Mouse (Mus musculus) C2C12 (cell line): ENCODE measurements around the gene Gm37419. TPM values are rescaled to one million over a fixed set of nuclear protein-coding genes. Genes with fewer than 3 reads are reported as not detected.

Experiments used
- H3K27me3 ChIP-seq: one replicate; pipeline ENCODE4 v1.6.1; 2011; ENCODE audit not compliant: control insufficient read depth, insufficient read depth, insufficient read length
- H3K36me3 ChIP-seq: one replicate; pipeline ENCODE4 v1.6.1; 2011; ENCODE audit not compliant: control insufficient read depth, insufficient read depth
- H3K4me3 ChIP-seq: one replicate; pipeline ENCODE4 v1.5.1; 2011; ENCODE audit warnings: mild to moderate bottlenecking, control low read depth; ENCODE audit not compliant: poor library complexity, insufficient read depth, severe bottlenecking
- H3K79me2 ChIP-seq: one replicate; pipeline ENCODE4 v1.6.1; 2011; ENCODE audit not compliant: control insufficient read depth, insufficient read depth
- H3K79me3 ChIP-seq: one replicate; pipeline ENCODE4 v1.6.1; 2011; ENCODE audit warnings: low read depth, control low read depth
- H3ac ChIP-seq: one replicate; pipeline ENCODE3; 2011; ENCODE audit warnings: low read depth; ENCODE audit not compliant: control insufficient read depth, insufficient read length
- CEBPB ChIP-seq: IDR thresholded peaks from one replicate; pipeline ENCODE4 v1.6.1; 2011; ENCODE audit warnings: low read depth, mild to moderate bottlenecking, control low read depth, moderate library complexity
- CTCF ChIP-seq: IDR thresholded peaks from one replicate; pipeline ENCODE4 v1.5.1; 2011; ENCODE audit not compliant: control insufficient read depth, insufficient read depth, insufficient read length
- FOSL1 ChIP-seq: IDR thresholded peaks from one replicate; pipeline ENCODE4 v1.8.0; 2011; ENCODE audit warnings: mild to moderate bottlenecking, low read length; ENCODE audit not compliant: poor library complexity, insufficient read depth, severe bottlenecking
- MAX ChIP-seq: IDR thresholded peaks from one replicate; pipeline ENCODE4 v1.6.1; 2011; ENCODE audit warnings: mild to moderate bottlenecking, control low read depth
- MYOD1 ChIP-seq: IDR thresholded peaks from one replicate; pipeline ENCODE4 v1.6.1; 2011; ENCODE audit warnings: low read depth; ENCODE audit not compliant: control insufficient read depth, insufficient read length
- MYOG ChIP-seq: IDR thresholded peaks from one replicate; pipeline ENCODE4 v1.6.1; 2011; ENCODE audit not compliant: control insufficient read depth, insufficient read length; ENCODE audit errors: extremely low read depth
- USF1 ChIP-seq: IDR thresholded peaks from one replicate; pipeline ENCODE4 v1.6.1; 2011; ENCODE audit warnings: low read depth, mild to moderate bottlenecking, control low read depth, moderate library complexity
- polyA plus RNA-seq: library from polyadenylated mRNA; unstranded; fragments of >200 nt; fragmentation: generic; extraction: Trizol; gene quantifications from one replicate; pipeline ENCODE4 v1.2.1, GENCODE M21; 2012; ENCODE audit warnings: missing spikeins

Gm37419 gene
- polyA plus RNA-seq, 1 experiment: not detected

- Histone ChIP-seq H3K79me3 (no peaks in the 10 kb centered on the region), H3K4me3 (no peak overlapping the region), H3ac (no peak overlapping the region), H3K27me3 (no peaks in the 10 kb centered on the region), H3K36me3 (no peaks in the 10 kb centered on the region), H3K79me2 (no peaks in the 10 kb centered on the region)
- TF ChIP-seq USF1: no peak
- no peak for TF ChIP-seq MAX
- TF ChIP-seq MYOD1: no peak
- TF ChIP-seq CTCF: no peak
- TF ChIP-seq MYOG: no peak
- no peak for TF ChIP-seq CEBPB
- no peak for TF ChIP-seq FOSL1
Measured at GRCm38 (mm10) chr16:23997912-23998311, 9.6 kb downstream of the Gm37419 start.

DNA sequence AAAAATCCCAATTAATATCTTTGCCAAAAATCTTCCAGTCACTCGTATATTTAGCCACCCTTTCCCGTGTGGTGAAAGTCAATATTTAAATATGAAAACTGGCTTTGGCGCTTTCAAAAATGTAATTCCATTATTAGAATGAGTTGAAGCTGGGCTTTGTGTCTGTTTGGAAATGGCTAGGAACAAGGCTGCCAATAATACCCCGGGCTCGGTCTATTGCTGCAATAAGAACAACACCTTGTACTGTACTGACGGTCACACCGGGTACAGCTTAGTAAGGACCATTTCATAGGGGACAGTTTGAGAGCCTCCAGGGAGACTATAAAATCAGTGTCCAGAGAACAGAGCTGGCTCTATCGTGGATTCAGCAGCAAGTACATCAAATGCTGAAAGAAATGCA is 17.6 kb downstream of the Gm37419 start:
- no peaks in the 10 kb centered on the region for H3K27me3 ChIP-seq
- no peaks in the 10 kb centered on the region for H3K36me3 ChIP-seq
- no peak overlapping the region for H3K4me3 ChIP-seq
- TF ChIP-seq MYOG (no peak), CTCF (no peak), FOSL1 (no peak), CEBPB (no peak), MAX (no peak), USF1 (no peak), MYOD1 (no peak)
- no peaks in the 10 kb centered on the region for H3K79me2 ChIP-seq
- H3K79me3 ChIP-seq: no peaks in the 10 kb centered on the region
- H3ac ChIP-seq: no peak overlapping the region

- Histone ChIP-seq H3ac (no peak overlapping the region), H3K4me3 (no peak overlapping the region), H3K36me3 (no peaks in the 10 kb centered on the region), H3K79me2 (no peaks in the 10 kb centered on the region), H3K79me3 (no peaks in the 10 kb centered on the region), H3K27me3 (no peaks in the 10 kb centered on the region)
- TF ChIP-seq MYOG (no peak), MYOD1 (no peak), MAX (no peak), USF1 (no peak), CTCF (no peak), CEBPB (no peak), FOSL1 (no peak)
Measured at GRCm38 (mm10) chr16:24009891-24010290, 21.6 kb downstream of the Gm37419 start.

- H3K27me3 ChIP-seq: no peaks in the 10 kb centered on the region
- H3K4me3 ChIP-seq: no peak overlapping the region
- H3K79me3 ChIP-seq: no peaks in the 10 kb centered on the region
- no peak overlapping the region for H3ac ChIP-seq
- no peaks in the 10 kb centered on the region for H3K79me2 ChIP-seq
- TF ChIP-seq MYOG: no peak
- no peak for TF ChIP-seq CEBPB
- no peak for TF ChIP-seq CTCF
- TF ChIP-seq MAX: no peak
- TF ChIP-seq USF1: no peak
- no peak for TF ChIP-seq MYOD1
- TF ChIP-seq FOSL1: no peak
- H3K36me3 ChIP-seq: no peaks in the 10 kb centered on the region
Measured at GRCm38 (mm10) chr16:24011306-24011705, 23.0 kb downstream of the Gm37419 start.

- Histone ChIP-seq H3K79me2 (no peaks in the 10 kb centered on the region), H3K36me3 (no peaks in the 10 kb centered on the region), H3K27me3 (no peaks in the 10 kb centered on the region), H3ac (no peak overlapping the region), H3K79me3 (no peaks in the 10 kb centered on the region), H3K4me3 (no peak overlapping the region)
- no peak for TF ChIP-seq CEBPB
- no peak for TF ChIP-seq MYOG
- no peak for TF ChIP-seq MYOD1
- no peak for TF ChIP-seq USF1
- no peak for TF ChIP-seq CTCF
- TF ChIP-seq FOSL1: no peak
- no peak for TF ChIP-seq MAX
Measured at GRCm38 (mm10) chr16:24012066-24012465, 23.8 kb downstream of the Gm37419 start.

DNA sequence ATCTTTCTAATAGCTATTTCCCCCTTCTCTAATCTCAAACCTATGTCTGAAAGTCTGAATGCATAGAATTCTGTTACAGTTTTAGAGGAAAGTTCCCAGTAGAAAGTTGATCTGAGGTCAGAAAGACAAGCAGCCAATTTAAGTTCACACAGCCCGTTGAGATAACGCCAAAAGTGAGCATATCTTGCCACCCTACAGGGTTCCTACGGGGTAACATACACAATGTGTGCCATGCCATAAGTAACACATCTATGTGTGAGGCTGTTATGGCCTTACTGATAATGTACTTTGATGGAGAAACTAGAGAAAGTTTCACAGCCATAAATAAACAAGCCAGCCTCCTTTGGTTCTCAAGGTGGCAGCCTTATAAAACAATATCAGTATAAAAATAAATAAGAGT is 26.1 kb downstream of the Gm37419 start:
- no peaks in the 10 kb centered on the region for H3K36me3 ChIP-seq
- no peak overlapping the region for H3ac ChIP-seq
- TF ChIP-seq FOSL1 (no peak), MYOD1 (no peak), CEBPB (no peak), USF1 (no peak), MAX (no peak), CTCF (no peak), MYOG (no peak)

More for the DNA sequence above, 26.1 kb downstream of the Gm37419 start:
- no peak overlapping the region for H3K4me3 ChIP-seq
- no peaks in the 10 kb centered on the region for H3K79me3 ChIP-seq
- H3K79me2 ChIP-seq: no peaks in the 10 kb centered on the region
- no peaks in the 10 kb centered on the region for H3K27me3 ChIP-seq
